Mouse (Mus musculus) small intestine, adult 2 months (tissue): Measurements from ENCODE around the gene Tmem184c. TPM values are rescaled to one million over a fixed set of nuclear protein-coding genes. Genes with fewer than 3 reads are reported as not detected.

ENCODE experiments used
- H3K27ac ChIP-seq: fragments of 200-500 bp; 2 replicates; pipeline ENCODE4 v1.5.1; 2012; ENCODE audit warnings: low read depth, low read length, control low read depth, inconsistent platforms; ENCODE audit not compliant: insufficient read depth
- H3K27me3 ChIP-seq: fragments of 200-500 bp; 2 replicates; pipeline ENCODE4 v1.6.1; 2012; ENCODE audit warnings: mild to moderate bottlenecking, moderate library complexity, low read length, inconsistent platforms; ENCODE audit not compliant: control insufficient read depth, insufficient read depth
- H3K36me3 ChIP-seq: fragments of 200-500 bp; 2 replicates; pipeline ENCODE4 v1.6.1; 2012; ENCODE audit warnings: mild to moderate bottlenecking, low read length, control low read depth, inconsistent platforms; ENCODE audit not compliant: control insufficient read depth, insufficient read depth
- H3K4me1 ChIP-seq: fragments of 200-500 bp; 2 replicates; pipeline ENCODE4 v1.6.1; 2012; ENCODE audit warnings: low read length, inconsistent platforms, mixed read lengths; ENCODE audit not compliant: control insufficient read depth, insufficient read depth, insufficient read length
- H3K4me3 ChIP-seq: fragments of 200-500 bp; 2 replicates; pipeline ENCODE4 v1.5.1; 2012; ENCODE audit warnings: low read depth, mild to moderate bottlenecking, control low read depth, inconsistent platforms, low read length, moderate library complexity
- CTCF ChIP-seq: fragments of 200-500 bp; IDR thresholded peaks from 2 replicates; pipeline ENCODE4 v1.5.1; 2012; ENCODE audit warnings: low read depth, mild to moderate bottlenecking, control low read depth, inconsistent platforms, low read length, moderate library complexity, mixed read lengths; ENCODE audit not compliant: insufficient replicate concordance, insufficient read length; ENCODE audit errors: extremely low read depth
- POLR2A ChIP-seq: fragments of 200-500 bp; IDR thresholded peaks from 2 replicates; pipeline ENCODE4 v1.6.1; 2012; ENCODE audit warnings: low read depth, mild to moderate bottlenecking, control low read depth, inconsistent platforms, low read length, moderate library complexity
- WGBS: fragments of 180-500 bp; shearing (Covaris S2); methylation state at CpG from one replicate; pipeline ENCODE4 v1.1.7; 2018; 5-methylcytosine and 5-hydroxymethylcytosine counted together
- polyA plus RNA-seq: library from polyadenylated mRNA; depleted of rRNA; stranded (reverse); fragments of >200 nt; gene quantifications from 2 replicates; pipeline ENCODE4 v1.2.3, GENCODE M21; 2012

Gene Tmem184c
- polyA plus RNA-seq, 1 experiment: 1.1 TPM

DNA sequence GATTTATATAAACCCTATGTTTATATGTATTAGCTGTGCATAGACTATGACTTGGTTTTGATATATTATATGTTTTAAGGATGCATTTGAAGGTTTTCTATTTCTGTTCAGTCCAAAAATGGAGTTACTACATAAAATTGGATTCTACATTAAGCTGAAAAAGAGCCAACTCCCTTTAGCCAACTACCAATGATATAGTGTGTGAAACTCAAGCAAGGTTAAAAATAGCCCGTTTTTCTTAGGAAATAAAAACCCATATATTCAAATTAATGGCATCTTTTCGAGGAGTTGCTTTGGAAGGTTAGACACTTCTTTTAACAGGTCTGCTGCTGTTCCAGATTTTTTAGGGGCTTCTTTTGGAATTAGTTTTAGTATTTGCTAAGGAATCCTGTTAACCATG is 22.7 kb upstream of the Tmem184c start:
- no peaks in the 10 kb centered on the region for H3K4me1 ChIP-seq
- H3K27ac ChIP-seq: no peak overlapping the region
- H3K36me3 ChIP-seq: no peaks in the 10 kb centered on the region
- no peaks in the 10 kb centered on the region for H3K27me3 ChIP-seq
- TF ChIP-seq CTCF (no peak), POLR2A (no peak)
- H3K4me3 ChIP-seq: no peak overlapping the region
- WGBS: 77% methylated on average over 2 of the region's 2 CpGs

DNA sequence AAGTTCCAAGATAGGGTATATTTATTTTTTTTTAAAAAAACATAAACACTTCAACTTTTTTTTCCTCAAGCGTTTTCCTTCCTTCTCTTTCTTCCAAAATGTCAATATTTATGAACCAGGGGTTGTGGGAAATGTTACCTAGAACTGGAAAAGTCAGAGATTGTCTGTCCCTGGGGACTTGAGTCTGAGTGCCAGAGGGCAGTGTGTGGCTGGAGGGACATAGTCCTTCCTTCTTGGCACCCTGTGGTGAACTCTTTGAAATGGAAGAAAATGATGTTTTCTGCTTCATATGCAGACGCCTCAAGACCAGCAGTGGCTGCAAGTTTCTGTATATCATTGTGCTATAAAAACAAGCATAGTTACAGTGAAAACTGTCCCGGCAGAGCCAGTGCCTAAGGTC is 20.2 kb upstream of the Tmem184c start:
- TF ChIP-seq CTCF: no peak
- TF ChIP-seq POLR2A: no peak
- no peaks in the 10 kb centered on the region for H3K27me3 ChIP-seq
- H3K4me3 ChIP-seq: no peak overlapping the region
- H3K36me3 ChIP-seq: no peaks in the 10 kb centered on the region
- H3K27ac ChIP-seq: no peak overlapping the region
- H3K4me1 ChIP-seq: no peaks in the 10 kb centered on the region
- 73% methylated on average over 3 of the region's 3 CpGs for WGBS

DNA sequence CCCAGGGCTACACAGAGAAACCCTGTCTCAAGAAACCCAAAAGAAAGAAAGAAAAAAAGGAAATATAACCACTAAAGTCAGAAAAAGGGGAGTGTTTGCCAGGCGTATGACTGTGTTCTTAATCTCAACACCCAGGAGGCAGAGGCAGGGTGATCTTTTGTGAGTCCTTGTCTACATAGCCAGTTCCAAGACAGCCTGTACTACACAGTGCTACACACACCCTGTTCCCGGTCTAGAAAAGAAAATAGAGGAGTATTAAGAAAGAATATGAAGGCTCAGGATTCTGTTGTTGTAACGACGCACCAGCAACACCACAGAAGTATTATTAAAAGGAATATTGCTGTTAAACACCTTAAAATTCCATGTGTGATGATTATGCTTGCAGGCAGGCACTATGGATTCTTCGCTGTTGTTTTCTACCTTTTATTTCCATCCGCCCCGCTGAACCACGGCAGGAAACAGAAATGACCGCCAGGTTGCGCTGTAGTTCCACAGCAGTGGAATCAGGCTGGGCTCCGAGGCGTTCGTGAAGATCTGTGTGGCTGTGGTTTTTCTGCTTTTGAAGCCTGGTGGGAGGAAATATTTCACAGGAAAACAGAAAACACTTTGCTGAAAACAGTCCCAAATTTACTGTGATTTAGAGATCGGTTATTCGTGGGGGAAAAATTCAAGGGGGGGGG is 19.5 kb upstream of the Tmem184c start:
- H3K27me3 ChIP-seq: no peaks in the 10 kb centered on the region
- no peak overlapping the region for H3K4me3 ChIP-seq
- no peaks in the 10 kb centered on the region for H3K4me1 ChIP-seq
- WGBS: 20% methylated on average over 15 of the region's 15 CpGs
- TF ChIP-seq POLR2A: no peak
- TF ChIP-seq CTCF: peak; percentile 85; the same call in 1 of the 2 replicates
- H3K27ac ChIP-seq: no peak overlapping the region
- H3K36me3 ChIP-seq: no peaks in the 10 kb centered on the region

DNA sequence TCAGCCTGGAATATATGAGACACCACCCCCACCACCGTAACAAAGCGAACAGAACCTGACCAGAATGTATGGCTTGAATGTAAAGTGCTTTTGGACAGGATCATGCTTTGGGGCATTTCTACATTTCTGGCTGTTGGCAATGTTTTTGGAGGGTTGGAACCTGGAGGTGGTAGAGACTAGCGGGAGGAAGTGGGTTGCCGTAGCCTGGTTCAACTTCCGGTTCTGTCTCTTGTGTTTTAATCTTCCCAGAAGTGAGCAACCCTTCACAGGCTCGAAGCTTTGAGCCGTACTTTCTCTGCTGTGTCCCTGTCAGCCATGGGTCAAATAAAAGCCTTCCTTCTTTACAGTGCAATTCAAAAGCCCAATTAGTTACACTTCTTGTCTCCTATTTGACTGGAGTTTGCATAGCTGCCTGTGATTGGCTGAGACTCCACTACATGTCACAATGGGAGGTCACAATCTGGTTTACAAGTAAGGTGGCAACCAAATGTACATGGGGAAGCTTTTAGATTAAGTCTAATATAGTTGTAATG is 13.2 kb upstream of the Tmem184c start:
- H3K27ac ChIP-seq: no peak overlapping the region
- H3K27me3 ChIP-seq: no peaks in the 10 kb centered on the region; the same call in 1 of the 2 replicates
- H3K4me1 ChIP-seq: no peaks in the 10 kb centered on the region
- H3K36me3 ChIP-seq: no peaks in the 10 kb centered on the region
- TF ChIP-seq POLR2A: no peak
- no peak for TF ChIP-seq CTCF
- no peak overlapping the region for H3K4me3 ChIP-seq
- WGBS: 88% methylated on average over 7 of the region's 7 CpGs

DNA sequence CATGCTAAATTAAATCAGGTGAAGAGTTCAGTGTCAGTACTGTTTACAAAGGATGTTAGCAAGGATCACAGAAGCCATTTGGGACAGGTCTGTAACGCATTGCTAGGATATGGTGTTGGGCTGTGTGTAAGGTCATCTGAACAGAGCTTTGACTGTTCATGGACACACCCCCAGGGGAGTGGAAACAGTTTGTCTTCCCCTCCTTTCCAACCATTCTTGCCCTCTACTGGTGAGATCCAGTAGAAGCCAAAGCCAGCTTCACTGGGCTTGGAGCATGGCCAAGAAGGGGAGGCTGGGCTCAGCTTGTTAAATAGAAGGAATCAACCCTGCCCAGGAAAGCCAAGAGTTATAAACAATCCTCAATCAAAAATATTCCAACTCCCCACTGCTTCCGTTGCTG is 7.4 kb upstream of the Tmem184c start:
- Histone ChIP-seq H3K36me3 (no peaks in the 10 kb centered on the region), H3K4me3 (no peak overlapping the region), H3K27me3 (no peaks in the 10 kb centered on the region), H3K4me1 (no peaks in the 10 kb centered on the region), H3K27ac (no peak overlapping the region)
- 27% methylated on average over 2 of the region's 2 CpGs for WGBS
- TF ChIP-seq POLR2A: no peak
- no peak for TF ChIP-seq CTCF

DNA sequence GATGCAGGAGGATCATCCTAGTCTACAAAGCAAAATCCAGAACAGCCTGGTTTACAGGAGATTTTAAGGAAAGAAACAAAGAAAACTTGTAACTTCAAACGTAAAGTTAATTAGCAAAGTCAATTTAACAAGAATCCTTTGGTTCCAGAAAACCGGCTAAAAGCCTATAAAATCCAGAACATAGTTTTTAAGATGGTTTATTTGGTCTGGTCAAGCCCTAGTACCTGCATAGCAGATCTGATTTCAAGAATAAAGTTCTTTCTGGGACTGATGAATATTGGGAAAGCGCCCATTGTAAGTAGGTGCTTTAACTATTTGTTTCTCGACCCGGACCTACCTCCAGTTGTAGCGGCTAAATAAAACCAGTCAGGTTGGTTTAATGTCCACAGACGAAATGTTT is 877 bp downstream of the Tmem184c start:
- Histone ChIP-seq H3K27me3 (no peaks in the 10 kb centered on the region; the same call in 1 of the 2 replicates), H3K4me1 (peaks cover 3% of the 10 kb centered on the region; the same call in 1 of the 2 replicates), H3K4me3 (peak overlapping the region; percentile 79), H3K27ac (no peak overlapping the region), H3K36me3 (no peaks in the 10 kb centered on the region)
- WGBS: 12% methylated on average over 7 of the region's 7 CpGs
- TF ChIP-seq POLR2A: no peak
- TF ChIP-seq CTCF: no peak

DNA sequence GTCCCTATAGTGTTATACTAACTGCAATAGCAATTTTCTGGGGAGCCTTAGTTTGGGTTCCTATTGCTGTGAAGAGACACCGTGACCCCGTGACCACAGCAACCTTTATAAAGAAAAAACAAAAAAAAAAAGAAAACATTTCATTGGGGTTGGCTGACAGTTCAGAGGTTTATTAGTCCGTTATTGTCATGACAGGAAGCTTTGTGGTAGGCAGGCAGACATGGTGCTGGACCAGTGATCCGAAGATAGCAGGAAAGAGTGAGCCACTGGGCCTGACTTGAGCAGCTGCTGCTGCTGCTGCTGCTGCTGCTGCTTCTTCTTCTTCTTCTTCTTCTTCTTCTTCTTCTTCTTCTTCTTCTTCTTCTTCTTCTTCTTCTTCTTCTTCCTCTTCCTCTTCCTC is 26.3 kb downstream of the Tmem184c start:
- Histone ChIP-seq H3K27me3 (no peaks in the 10 kb centered on the region), H3K4me3 (no peak overlapping the region), H3K36me3 (peaks cover 16% of the 10 kb centered on the region), H3K27ac (no peak overlapping the region), H3K4me1 (no peaks in the 10 kb centered on the region)
- TF ChIP-seq POLR2A: no peak
- no peak for TF ChIP-seq CTCF
- WGBS: 78% methylated on average over 4 of the region's 4 CpGs
